Mouse (Mus musculus) bone marrow macrophage, adult 2 months (primary cell): ENCODE measurements around the gene Fam49a. TPM values are rescaled to one million over a fixed set of nuclear protein-coding genes. Genes with fewer than 3 reads are reported as not detected.
A peak's percentile ranks its signal among the peaks of the same experiment; 100 is the strongest.

Source experiments
- H3K27ac ChIP-seq: 2 replicates; pipeline ENCODE4 v1.5.1; 2012; ENCODE audit warnings: low read depth, low read length; ENCODE audit not compliant: insufficient read depth
- H3K4me1 ChIP-seq: 2 replicates; pipeline ENCODE4 v1.6.1; 2012; ENCODE audit warnings: low read length; ENCODE audit not compliant: control insufficient read depth, insufficient read depth
- H3K4me3 ChIP-seq: 2 replicates; pipeline ENCODE4 v1.5.1; 2012; ENCODE audit warnings: mild to moderate bottlenecking, low read length, moderate library complexity; ENCODE audit not compliant: insufficient read depth
- CTCF ChIP-seq: IDR thresholded peaks from 2 replicates; pipeline ENCODE4 v1.5.1; 2012; ENCODE audit warnings: low read depth, mild to moderate bottlenecking, low read length, moderate library complexity
- POLR2A ChIP-seq: IDR thresholded peaks from 2 replicates; pipeline ENCODE4 v1.6.1; 2012; ENCODE audit warnings: mild to moderate bottlenecking, low read depth, low read length, borderline replicate concordance
- polyA plus RNA-seq: library from polyadenylated mRNA; stranded (reverse); fragments of >200 nt; gene quantifications from 2 replicates; pipeline ENCODE4 v1.2.4, GENCODE M21; 2012; ENCODE audit not compliant: missing spikeins, insufficient read depth, insufficient read length

The Fam49a gene
- polyA plus RNA-seq, 1 experiment, result 82.8 TPM

DNA sequence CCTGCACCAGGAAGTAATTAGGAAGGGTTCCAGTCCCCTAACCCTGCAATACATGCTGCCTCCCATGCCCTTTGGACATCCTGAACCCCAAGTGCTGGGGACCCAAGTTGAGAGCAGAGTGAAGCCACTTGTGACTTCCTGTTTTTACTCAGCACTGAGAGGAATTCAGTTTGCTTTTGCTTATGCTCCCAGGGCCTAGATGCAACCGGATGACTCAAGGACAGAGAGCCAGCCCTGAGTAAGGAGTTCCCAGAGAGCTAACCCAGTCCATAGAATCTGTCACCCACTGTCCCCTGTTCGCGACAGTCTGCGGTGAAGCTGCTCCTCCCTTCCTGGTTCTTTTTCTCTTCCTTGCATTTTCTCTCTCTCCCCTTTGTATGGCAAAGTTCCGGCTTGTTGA, 2.2 kb downstream of the Fam49a start:
- peak overlapping the region; percentile 58 for H3K27ac ChIP-seq

DNA sequence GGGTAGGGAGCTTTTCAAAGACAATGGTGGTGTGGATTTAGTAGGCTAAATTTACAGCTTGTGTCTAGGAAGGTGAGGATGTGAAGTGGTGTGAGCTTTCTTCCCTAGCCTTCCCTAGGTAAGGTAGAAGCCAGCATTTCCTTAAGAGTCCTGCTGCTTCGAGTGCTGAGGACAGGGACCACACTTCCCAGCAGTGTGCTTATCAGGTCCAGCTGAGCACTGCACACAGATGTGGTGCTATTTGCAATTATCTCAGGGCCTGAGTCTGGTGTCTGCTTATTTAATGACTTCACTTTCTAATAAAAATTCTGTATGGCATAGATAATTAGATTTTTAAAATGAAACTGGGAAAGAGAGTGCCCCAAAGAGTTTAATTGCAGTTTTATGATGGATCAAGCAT, 4.6 kb downstream of the Fam49a start:
- TF ChIP-seq POLR2A (no peak), CTCF (no peak)
- Histone ChIP-seq H3K4me1 (peaks cover 69% of the 10 kb centered on the region), H3K4me3 (no peak overlapping the region), H3K27ac (no peak overlapping the region)

More for the DNA sequence above, 2.2 kb downstream of the Fam49a start:
- no peak for TF ChIP-seq CTCF
- no peak for TF ChIP-seq POLR2A
- Histone ChIP-seq H3K4me3 (peak overlapping the region; percentile 79), H3K4me1 (peaks cover 54% of the 10 kb centered on the region)

DNA sequence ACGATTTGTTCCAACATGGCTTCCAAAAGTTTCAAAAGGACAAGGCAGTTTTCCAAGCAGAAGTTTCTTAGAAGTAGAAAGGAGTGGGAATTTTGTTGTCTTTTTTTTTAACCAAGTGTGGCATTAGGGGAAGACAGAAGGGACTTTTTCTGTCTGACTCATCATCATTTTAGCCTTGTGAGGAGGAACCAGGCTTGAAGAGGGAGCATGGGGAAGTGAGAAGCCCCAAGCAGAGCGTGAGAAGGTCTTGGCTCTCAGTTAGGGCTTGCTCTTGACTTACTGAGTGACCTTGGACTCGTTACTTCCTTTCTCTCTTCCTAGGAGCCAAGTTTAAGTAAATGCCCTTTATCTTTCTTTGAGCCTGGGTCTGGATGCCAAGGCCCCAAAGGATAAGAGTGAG, 8.6 kb downstream of the Fam49a start:
- peak overlapping the region; percentile 79 for H3K27ac ChIP-seq
- no peak for TF ChIP-seq POLR2A
- no peak for TF ChIP-seq CTCF

DNA sequence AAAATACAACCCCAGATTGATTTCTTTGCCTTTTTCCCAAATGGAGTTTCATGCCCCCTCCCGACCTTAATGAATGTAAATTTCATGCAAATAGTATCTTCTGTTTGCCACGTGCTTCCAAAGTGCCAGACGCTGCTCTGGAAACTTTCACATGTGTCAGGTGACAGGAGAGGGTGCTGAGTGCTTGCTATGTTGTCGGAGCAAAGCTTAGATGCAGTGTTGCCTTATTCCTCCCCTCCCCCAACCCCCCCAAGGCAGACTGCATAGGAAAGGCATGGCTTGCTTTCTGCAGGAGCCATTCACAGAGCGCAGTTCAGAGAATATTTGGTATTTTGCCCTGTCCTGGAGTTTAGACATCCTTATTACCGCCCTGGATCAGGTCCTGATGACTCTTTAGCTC, 12.2 kb downstream of the Fam49a start:
- no peak overlapping the region for H3K27ac ChIP-seq
- peaks cover 75% of the 10 kb centered on the region for H3K4me1 ChIP-seq

More for the DNA sequence above, 8.6 kb downstream of the Fam49a start:
- Histone ChIP-seq H3K4me3 (no peak overlapping the region), H3K4me1 (peaks cover 80% of the 10 kb centered on the region)

DNA sequence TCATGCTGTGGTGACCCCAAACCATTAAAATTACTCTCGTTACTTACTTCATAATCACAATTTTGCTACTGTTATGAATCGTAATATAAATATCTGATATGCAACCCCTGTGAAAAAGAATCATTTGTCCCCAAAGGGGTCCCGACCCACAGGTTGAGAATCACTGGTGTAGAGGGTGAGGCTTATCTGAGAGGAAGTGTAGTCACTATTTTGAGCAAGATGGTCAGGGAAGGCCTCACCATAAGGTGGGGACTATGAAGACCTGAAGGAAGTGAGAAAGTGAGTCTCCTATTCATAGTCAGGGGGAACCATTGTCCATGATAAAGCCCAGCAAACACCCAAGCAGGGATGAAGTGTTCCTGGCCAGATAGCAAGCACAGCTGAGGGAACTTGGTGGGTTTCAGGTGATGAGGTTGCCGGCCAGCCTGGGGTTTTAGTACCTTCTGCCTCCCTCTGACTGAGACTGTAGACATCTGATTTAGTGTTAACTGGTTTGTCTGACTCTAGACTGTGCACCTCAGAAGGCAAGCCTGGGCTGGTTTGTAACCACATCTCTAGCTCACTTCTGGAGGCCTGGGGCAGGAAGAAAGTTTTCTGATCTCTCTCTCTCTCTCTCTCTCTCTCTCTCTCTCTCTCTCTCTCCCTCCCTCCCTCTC, 13.3 kb downstream of the Fam49a start:
- Histone ChIP-seq H3K4me1 (peaks cover 70% of the 10 kb centered on the region), H3K4me3 (no peak overlapping the region), H3K27ac (no peak overlapping the region)
- TF ChIP-seq CTCF (no peak), POLR2A (no peak)

More for the DNA sequence above, 12.2 kb downstream of the Fam49a start:
- TF ChIP-seq CTCF (no peak), POLR2A (no peak)
- no peak overlapping the region for H3K4me3 ChIP-seq

DNA sequence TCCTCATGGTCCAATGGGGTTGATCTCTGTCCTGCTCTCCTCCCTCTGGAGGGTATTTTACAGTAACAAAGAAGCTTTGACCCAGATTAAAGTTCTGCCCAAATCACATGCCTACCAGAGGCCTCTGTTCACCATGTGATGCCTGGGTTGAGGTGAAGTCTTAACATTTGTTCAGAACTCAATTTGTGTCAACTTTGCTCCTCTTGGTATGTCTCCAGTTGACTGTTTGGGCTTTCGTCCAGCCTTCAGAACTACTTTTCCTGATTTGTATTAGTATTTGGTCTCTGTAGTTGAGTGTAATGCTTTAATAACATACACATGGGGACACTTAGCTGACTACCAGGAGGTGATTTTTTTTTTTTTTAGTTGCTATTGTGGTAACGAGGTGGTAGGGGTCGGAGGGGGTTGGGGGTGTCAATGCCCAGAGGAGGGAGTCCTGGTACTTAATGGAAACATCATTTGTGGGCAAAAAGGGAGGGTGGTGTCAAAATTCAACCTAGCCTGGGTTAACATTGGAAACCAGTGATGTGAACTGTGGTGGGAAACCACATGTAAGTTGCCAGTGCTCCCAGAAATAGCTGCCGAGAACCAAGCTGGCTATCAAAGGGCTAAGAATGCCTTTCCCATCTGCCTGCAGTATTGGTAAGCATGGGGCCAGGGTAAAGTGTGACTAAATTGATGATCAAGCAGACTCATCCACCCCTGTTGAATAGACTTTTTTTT, 16.0 kb downstream of the Fam49a start:
- TF ChIP-seq POLR2A (no peak), CTCF (no peak)
- Histone ChIP-seq H3K27ac (peak overlapping the region; percentile 55), H3K4me3 (peak overlapping the region; percentile 31), H3K4me1 (peaks cover 50% of the 10 kb centered on the region)

DNA sequence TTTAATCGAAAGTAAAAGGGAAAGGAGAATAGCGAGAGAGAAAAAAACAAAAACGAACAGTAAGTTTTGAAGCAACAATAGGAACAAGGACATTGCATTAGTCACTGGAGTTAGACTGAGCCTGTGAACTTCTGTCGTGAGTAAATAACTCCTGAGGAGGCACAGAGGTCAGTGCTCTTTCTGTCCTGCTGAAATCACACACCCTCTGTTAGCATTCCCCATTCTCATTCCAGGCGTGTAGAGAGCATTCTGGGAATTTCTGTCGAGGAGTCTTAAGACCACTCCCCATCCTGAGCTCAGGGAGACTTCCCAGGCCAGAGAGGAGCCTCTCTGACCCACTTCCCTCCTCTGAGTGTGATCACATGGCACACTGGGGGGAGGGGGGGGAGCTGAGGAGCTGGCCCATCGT, 16.5 kb downstream of the Fam49a start:
- TF ChIP-seq CTCF (no peak), POLR2A (no peak)
- Histone ChIP-seq H3K4me1 (peaks cover 47% of the 10 kb centered on the region), H3K4me3 (peak overlapping the region; percentile 31; the same call in 1 of the 2 replicates), H3K27ac (peak overlapping the region; percentile 55)

DNA sequence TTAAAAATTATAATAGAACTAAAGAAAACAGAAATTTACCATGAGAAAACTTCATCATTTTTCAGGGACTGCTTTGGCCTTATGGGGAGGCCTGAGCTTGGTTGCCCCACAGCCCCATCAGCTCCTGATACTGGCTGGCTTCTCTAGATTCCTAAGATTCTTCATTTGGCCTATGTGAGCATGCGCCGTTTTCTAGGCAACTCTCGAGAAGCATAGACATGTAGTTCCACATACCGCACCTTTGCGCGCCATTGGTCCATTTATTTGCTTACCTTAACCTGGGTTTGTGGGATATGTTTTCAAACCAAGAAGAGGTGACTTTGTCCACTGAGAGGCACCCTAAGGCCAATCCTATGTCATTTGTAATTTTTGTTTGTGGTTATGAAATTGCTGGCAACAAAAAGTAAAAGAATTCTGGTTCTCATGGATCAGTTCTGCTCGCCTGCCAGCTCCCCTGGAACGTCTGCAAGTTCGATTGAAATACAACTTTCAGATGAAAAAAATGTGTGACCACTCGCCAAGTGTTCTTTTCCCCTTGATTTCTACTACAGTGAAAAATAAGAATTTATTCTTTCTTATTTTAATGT, 21.9 kb downstream of the Fam49a start:
- TF ChIP-seq CTCF (no peak), POLR2A (no peak)
- no peak overlapping the region for H3K27ac ChIP-seq

DNA sequence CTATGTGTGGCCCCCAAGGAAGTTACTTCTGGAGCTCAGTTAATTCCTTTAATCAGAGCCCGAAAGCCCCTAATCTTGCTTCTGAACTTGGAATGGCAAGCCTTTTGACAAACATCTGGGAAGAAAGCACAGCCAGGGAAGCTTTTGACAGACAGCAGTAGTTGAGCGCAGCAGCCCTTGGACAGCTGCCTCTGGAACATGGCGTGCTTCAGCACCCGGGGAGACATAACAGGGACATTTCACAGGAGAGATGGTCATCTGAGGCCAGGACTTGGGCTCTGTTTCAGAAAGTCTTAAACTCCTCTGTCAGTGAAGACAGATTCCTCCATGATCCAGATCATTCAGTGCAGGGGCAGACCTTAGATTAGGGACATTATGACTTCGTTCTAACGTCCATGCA, 22.6 kb downstream of the Fam49a start:
- Histone ChIP-seq H3K4me3 (no peak overlapping the region), H3K27ac (no peak overlapping the region), H3K4me1 (peaks cover 23% of the 10 kb centered on the region)
- no peak for TF ChIP-seq CTCF

More for the DNA sequence above, 21.9 kb downstream of the Fam49a start:
- H3K4me3 ChIP-seq, result no peak overlapping the region
- H3K4me1 ChIP-seq, result peaks cover 27% of the 10 kb centered on the region
